Mouse (Mus musculus) right cerebral cortex, postnatal 14 days (tissue): ENCODE results near the gene Dab1.
A peak's percentile ranks its signal among the peaks of the same experiment; 100 is the strongest.

ENCODE experiments used
- DNase-seq: peaks from one replicate; pipeline ENCODE4 v3.0.0; 2022

The Dab1 gene

DNA sequence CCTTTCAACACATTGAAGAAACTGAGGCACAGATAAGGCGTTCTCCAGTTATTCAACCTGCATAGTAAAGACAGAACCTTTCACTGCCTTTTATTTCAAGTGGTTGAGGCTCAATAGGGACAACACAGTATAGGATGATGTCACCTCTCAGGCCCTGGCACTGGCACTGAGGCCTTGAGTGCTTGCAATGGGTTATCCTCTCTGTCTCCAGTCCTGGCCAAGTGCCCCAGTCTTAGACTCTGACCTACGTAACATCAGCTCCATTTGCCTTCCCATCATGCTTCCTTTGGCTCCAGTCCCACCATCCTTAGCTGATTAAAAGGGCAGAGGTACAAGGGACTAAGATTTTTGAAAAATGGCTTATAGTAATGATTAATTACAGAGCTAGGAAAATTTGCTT lies 220.4 kb downstream of the Dab1 start:
- no peak for DNase-seq

DNA sequence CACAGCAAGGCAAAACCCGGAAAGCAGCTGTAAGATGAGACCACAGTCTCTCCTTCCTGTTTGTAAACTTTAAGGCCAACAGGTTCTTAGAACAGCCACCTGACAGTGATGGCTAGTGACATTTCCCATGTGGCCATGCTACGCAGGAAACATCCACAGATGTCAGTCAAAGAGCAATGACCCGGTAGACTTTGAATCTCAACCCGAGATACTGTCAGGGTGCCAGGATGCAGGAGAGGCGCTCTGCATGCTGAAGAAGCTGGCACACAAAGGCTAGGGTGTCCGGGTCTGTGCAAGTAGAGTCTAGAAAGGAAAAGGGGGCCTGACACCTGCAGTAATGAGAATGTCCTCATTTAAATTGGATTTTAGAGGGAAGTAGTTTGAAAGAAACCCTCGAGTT lies 222.0 kb downstream of the Dab1 start:
- DNase-seq = no peak

DNA sequence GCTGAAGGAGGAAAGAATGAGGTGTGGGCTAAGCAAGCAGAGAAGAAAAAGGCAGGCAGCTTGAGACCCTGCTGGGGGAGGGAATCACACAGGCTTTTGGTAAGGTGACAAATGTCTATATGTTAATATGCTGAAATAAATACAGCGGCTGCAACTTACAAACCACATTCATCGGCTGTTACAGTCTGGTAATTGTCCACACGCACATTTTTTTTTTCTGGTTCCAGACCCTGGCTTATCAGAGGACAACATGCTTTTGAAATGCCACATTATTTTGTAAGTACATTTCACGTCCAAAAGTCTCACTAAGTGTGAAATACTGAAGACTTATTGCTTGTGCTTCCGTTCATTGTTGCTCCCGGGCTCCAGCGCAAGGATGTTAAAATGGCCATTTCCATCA lies 225.5 kb downstream of the Dab1 start:
- DNase-seq = no peak

DNA sequence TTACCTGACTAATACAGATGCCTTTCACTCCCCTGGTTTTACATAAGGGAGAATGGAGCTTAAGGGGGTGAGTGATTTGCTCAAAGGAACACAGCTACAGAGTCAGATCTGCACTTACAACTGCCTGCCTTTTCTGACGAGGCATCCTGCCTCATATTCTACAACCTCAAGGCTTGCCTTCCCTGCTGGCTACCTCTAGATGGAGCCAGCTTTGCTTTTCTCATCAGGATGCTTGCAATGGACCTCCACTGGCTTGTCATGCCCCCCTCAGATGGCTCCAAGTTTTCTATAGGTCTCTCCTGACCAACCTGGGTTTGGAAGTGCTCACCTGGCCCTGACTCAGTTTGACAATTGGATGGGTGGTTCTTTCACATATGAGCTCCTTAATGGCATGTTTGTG lies 238.0 kb downstream of the Dab1 start:
- no peak for DNase-seq

DNA sequence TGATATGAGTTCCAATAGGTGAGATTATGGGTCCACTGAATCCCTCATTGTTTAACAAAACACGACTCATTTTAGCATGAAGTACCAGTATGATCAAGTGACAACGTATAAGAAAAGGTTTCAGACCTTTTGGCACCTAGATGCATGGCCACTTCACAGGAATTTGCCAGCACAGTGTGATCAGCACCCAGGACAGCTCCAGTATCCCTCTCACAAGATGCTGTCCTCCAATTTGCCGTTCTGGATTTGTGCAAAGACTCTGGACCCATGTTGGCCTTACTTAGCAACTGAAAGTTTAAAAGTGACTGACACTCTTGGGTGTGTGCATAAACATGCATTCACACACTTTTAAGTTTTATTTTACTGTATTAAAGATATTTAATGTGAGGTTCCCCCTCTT lies 256.4 kb downstream of the Dab1 start:
- DNase-seq = no peak

DNA sequence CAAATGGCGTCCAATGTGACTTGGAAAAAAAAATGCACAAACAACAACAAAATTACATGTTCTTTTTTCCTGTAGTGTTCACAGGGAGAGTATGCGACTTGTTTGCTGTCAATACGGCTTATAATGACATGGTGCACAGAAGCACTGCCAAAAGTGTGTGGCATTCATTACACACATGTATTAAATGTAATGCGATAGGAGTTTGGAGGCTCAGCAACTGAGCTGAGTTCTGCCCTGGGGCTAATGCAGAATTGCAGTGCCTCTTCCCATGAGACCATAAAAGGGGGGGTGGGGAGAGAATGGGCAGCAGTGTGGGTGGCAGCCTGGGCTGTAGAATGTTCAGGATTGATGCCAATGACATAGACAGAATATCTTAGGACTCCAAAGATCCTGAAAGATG lies 259.7 kb downstream of the Dab1 start:
- no peak for DNase-seq

DNA sequence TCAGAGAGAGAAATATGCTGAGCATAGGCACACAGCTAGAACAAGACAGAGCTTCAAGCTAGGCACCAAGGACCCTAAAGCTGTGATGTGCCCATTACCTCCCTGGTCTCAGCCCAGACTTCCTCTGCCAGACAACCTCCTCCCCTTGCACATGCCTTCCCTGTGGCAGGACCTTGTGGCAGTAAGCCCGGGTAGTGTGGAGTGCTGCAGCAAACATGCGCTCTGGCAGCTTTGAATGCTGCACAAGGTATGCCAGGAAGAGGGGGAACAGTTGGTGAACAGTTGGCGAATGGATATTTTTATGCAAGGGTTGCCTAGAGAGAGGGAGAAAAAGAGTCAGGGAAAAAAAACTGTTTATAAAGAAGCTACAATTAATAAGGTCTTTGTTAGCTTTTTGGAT lies 262.5 kb downstream of the Dab1 start:
- DNase-seq = peak; percentile 33

DNA sequence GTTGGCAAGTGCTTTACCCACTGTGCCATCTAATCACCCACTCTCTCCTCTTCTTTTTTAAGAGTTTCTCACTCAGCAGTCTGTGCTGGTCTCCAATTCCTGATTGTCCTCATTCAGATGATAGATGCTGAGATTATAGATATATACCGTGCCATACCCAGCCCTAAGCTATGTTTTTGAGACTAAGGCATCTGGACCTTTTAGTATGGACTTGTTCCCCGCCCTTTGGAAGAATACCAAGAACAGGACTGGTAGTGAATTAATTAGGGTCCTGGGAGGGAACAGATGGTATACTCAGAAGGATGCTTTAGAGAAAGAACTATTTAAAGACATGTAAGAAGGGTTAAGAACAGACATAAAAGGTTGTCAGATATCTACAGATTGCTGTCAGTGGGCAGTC lies 268.9 kb downstream of the Dab1 start:
- no peak for DNase-seq

DNA sequence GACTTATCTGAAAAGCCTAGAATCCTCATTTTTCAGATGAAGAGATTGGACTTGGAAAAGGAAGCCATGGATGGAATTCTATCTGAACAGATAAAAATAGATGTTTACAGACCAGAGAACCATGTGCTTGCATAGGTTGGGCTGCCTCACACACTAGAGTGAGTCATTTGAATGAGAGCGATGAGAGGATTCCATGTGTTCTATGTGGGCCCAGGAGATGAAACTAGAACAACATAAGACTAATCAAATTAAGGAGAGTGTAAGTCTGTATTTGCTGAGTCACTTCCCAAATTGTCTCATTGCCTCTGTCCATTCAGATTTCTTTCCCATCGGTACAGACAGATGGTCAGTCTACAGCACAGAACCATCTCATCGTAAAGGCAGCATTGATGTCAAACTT lies 270.0 kb downstream of the Dab1 start:
- no peak for DNase-seq

DNA sequence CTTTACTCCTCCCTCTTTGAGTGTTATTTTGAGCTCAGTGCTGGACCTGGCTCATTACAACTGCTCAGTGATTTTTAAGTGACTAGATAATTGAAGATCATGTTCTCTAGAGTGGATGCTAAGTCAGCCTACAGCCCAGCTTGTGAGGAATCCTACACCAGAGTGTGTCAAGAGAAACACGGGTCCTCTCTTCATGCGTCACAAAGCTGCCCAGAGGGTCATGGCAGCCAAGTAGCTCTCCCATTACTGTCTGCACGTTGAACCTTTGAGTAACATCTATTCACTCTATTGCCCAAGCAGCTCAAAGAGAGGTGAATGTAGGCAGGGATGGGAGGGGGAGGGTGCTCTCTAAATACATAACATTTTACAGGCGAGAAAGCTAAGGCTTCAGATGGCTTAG lies 277.6 kb downstream of the Dab1 start:
- DNase-seq = no peak

DNA sequence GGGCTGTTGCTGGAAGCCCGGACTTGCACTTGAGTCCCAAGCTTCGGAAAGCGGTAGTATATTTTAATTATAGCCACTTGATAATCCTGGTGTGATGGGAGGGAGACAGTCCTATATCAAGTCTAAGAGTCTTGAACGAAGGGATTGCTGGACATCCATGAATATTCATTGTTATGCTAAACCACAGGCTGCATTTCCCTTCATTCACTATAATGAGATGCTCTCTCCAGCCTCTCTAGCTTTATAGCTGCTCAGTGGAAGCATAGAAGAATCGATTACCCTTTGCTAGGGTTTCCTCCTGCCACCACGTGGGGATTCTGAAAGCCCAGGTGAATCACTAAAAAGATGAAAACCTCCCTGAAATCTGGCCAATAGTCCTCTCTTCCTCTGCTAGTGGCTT lies 278.5 kb downstream of the Dab1 start:
- DNase-seq = no peak

DNA sequence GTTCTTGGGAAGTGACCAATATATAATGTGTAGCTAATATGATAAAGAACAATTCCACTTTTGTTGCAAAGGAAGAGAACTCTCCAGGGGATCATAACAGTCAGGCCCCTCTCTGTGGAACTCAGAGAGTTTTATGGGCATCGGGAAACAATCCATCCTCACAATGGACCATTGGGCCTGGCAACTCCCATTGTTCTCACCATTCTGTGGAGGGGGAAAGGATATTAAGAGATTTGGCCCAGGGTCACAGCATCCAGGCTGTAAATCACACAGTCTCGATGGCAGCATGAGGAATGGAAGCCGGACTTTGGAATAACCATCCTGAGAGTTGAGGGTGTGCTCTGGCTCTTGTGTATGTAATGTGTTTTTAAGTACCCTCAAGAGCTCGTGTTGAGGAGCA lies 292.3 kb downstream of the Dab1 start:
- no peak for DNase-seq

DNA sequence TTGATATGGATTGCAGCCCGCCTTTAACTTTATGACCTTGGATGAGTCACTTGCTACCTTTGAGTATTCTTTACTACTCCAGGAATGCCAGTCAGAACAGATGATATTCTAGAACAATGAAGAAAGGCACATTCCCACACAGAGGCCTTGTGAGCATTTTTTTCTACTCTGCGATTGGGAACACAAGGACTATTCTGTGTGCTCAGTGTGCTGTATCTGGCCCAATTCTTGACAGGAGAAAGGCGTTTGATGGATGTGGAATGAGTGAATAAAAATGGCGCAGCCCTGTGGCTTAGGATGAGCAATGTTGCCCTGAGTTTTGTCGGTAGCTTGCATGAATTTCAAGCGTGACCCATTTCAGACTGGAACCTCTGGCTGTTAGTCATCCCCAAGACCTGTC lies 292.9 kb downstream of the Dab1 start:
- no peak for DNase-seq

DNA sequence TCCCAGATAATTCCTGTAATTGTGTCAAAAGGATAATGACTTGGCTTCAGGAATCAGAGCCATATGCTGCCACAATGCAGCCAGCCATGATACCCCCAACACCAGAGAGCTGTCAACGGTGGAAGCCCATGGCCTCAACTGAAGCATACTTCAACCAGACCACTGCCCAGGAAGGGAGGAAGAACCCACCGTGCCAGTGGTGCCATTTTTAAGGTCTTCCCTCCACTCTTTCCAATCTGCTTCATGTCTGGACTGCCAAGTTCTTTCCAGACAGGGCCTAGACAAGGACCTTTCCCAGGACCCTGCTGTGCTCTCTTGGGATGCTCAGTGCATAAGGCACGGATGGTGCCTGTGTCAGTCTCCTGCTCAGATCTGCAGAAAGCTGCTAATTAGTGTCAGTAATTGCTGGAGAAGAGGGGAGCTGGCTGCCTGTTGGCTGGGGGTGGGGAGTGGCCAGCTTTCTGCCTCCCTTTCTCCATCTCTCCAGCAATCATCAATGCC lies 303.3 kb downstream of the Dab1 start:
- no peak for DNase-seq

DNA sequence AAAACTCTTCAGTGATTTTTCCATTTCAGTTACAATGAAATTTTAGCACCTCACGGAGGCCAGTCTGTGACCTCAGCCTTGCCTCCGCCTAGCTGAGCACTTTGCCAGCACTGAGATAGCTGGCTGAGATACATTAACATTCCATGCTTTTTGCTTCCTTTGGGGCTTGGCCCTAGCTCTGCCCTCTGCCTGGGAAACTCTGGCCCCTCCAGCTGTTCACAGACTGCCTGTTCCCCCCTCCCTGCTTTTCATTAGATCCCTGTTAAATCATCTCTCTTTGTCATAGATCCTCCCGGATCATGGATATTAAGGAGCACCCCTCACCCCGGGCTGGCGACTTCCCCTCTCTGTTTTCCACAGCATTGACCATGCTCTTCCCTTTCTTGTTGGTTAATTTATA lies 307.5 kb downstream of the Dab1 start:
- DNase-seq = no peak

DNA sequence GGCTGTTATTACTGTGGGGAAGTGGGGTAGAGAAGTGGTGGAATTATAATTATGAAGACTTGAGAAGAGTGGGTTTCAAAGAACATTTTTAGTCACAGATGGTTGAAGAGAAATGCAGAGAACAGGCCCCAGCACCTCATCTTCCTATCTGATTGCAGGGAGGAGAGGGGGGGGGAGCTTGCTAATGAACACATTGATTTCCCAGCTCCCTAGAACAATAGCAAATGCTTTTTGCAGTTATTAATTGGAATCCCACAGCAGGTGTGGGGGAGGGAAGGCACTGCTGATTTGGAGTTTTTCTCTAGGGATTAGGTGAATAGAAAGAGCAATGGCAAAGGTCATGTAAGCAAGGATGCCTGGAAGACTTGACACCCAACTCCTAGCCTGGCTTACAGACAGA lies 310.5 kb downstream of the Dab1 start:
- no peak for DNase-seq

DNA sequence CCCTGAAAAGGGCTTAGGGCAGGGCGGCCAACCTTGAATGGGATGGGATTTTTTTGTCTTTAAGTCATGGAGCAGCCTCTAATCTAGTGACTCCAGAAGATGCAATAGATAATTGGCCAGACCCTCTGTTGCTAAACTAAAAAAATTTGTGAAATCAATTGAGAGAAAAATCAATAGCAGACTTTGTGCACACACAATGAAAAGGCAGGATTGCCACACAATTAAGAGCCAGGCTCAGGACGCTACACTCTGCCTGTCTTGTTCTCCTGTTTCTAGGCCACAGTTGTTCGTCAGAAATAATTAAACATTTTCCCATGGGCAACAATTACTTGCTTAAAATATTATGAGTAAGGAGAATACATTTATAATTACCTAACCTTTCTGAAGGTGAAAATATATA lies 315.2 kb downstream of the Dab1 start:
- no peak for DNase-seq

DNA sequence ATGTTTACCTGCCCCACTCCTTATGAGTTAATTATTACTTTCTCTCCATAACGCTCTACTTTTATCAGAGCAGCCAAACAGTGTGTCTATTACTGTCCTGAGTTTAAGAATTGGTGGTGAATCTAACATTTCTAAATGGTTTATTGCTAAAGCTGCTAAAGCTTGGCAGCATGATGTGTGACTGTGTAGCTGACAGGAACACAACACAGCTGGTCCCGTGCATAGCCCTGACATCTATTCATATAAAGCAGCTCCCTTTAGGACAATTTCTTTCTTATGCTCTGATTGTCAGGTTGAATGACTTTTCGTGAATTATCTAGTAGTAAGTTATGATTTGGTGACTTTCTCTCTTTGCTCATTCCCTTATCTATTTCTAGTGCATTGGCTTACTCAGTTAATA lies 329.1 kb downstream of the Dab1 start:
- no peak for DNase-seq

DNA sequence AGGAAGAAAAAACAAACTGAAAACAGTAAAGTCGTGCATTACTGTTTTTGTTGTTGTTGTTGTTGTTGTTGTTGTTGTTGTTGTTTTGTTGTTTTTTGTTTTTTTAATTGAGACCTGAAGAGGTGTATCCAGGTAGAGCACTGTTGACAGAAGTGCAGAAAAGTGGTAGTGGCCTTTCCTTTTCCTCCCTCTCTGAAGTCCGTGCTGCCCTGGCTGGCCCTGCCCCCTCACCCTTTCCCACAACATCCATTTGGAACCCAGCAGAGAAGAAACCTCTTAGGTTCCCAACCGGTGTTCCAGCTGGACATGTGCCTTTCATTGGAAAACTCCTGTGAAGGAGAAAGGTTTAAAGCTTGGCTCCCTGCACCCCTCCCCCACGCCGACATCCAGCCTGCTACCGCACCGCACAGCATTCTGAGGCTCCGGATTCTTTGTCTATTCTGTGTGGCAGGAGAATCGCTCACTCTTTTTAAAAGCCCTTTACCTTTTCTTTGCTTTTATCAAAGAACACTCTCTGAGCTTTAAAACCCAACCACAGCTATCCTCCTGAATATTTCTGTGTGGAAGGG lies 334.6 kb downstream of the Dab1 start:
- DNase-seq = peak; percentile 25

DNA sequence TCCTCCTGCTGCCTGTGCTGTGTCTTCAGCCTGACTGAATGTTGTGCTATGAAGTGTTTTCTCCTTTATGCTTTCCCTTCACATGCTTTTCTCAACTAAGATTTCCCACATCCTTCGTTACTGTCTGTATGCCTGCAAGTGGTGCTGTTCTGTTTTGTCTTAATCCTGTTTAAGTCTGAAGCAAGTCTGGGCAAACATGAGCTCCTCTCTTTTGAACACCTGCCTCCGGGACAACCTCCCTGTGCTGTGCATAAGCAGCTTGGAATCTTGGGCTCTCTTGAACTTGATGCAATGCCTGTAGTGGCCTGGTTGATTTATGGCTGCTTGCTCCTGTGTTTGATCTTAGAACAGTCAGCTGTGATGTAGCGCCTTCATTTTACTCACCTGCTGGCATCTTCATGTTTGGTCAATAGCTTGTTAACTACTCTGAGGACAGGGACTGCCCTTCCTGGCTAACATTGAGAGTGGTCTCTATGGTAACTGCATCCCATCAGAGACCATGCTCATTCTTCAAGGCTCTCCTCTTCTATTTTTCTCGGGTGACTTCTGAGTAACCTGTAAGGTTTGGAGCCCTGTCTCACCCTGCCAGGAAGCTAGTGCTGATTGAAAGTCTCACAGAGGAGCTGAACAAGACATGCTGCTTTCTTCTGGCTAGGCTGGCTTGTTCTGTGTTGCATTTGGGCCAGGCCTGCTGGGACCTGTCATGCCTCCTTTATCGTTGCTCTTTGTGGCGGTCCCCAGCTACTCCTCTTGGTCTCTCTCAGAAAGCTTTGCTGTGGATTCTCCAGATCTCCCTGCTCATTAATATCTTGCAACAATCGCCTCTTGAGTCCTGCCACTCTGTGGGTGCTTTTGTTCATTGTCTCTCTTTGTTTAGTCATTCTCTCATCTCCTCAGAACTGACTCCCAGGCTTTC lies 342.2 kb downstream of the Dab1 start:
- DNase-seq = no peak

DNA sequence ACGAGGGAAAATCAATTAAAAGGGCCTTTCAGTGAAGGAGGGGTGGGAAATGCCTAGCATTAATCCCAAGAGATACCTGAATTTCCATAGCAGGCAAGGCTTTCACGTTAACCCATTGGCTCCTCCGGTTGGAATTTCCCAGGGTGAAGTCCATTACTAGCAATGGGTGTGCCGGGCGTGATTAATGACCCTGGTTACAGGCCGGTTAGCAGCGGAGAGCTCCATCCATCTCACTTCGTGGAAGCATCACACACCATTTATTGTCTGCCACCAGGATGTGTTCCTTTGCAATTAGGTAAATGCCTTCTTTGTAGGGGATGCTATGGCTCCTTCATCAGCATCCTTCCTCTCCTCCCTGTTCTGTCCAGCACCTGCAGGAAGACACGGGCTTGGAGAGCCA lies 350.7 kb downstream of the Dab1 start:
- DNase-seq = no peak

DNA sequence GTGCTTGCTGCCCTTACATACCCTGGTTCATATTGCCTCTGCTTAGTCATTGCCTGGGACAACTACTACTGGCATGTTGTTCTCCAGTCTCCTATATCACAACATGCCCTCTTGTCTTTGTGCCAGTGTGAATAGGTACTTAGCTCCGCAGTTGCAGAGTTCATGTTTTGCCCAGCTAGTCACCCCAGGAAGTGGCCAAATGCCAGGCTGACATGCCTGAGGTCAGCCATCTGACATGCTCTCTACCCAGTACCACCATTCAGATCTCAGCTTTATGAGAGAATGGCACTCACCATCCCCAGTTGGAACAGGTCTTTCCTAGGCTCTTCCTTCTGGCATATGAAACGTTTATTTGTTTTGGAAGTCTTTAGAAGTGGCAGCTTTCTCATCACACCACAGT lies 355.4 kb downstream of the Dab1 start:
- no peak for DNase-seq

DNA sequence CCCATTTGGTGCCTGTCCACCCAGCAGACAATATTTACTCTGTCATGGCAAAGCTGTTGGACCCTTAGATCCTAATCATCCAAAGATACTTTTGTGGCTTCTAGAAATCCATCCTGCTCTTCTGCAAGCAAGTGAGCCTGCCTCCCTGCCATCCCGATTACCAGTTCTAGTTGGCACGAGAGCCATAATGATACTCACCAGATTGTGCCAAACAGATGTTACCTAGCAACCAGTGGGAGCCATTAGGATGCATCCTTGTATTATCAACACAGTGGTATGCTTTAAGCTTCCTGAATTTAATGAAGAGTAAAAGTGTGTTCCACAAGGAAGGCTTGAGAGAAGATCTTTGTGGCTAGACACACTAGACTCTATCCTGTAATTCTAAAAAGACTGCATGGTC lies 355.8 kb downstream of the Dab1 start:
- no peak for DNase-seq

DNA sequence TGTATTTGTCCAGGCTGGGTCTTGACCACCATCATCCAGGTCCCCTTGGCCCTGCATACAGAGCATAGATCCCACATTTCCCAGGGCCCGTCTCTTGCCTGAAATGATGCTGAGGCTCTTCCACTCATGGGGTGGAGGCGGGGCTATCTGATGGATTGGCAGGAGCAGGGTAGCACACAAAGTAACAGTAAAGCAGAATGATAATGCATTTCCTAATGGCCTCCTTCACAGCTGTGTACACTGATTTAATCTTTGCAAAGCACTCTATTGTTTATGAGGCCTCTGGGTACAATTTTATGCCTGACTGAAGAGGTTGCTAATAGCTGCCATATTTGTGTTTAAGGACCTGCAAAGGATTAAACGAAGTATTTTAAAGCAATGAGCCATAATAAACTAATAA lies 374.7 kb downstream of the Dab1 start:
- DNase-seq = no peak

DNA sequence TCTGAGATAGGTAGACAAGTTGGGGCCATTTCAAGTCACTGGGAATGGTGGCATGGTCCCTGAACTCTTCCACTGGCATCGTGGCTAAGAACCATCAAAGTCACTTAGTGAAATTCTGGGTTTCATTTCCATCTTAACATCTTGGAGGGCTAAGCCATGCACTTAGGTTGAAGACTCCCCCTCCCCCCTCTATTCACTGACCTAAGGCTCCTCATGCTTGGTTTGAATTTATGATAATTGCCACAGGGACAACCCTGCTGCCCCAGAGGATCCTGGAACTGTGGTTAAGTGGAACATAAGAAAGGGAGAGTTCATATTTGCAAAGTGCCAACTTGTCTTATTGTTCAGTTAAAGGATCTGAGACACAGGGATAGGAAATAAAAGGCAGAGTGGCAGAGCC lies 375.2 kb downstream of the Dab1 start:
- DNase-seq = no peak
